Mouse (Mus musculus): ENCODE data around the gene Tex21.

- no peak for TF ChIP-seq CTCF (IDR thresholded peaks at IDR 0.05; ENCODE audit: borderline replicate concordance, insufficient read depth, low read length)
- TF ChIP-seq POLR2A (IDR thresholded peaks at IDR 0.05; ENCODE audit: low read depth, low read length), result no peak
Observed at GRCm38 (mm10) chr12:76181471-76181870, 65.1 kb downstream of the Tex21 start.
